Mouse (Mus musculus): ENCODE results near the gene Grifin. TPM values are rescaled to one million over a fixed set of nuclear protein-coding genes. Genes with fewer than 3 reads are reported as not detected.

Gene Grifin
- under 1 TPM in 1 of 2 experiments, not detected in 1; 0.61 TPM for total RNA-seq (2023)

DNA sequence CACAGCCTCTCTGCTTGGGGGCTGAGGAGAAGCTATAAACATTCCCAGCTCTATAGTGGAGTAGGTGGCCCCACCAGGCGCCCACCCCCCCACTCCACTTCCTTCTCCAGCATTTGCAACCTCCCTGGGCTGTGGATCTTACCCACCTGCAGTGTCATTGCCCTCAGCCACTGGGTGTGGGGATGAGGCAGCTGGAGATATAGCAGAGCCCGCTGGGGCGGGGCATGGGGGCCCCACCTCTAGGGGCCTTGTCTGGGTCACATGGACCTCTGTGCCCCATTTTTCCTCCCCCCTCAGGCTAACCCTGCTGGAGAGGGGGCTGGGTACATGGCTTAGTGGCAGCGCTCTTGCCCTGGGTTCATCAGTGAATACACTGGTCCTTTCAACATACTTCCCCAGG lies at the start of gene Grifin:
Gene Grifin (minus strand): TSS at position 176 of the 400 bp plus-strand sequence.

DNA sequence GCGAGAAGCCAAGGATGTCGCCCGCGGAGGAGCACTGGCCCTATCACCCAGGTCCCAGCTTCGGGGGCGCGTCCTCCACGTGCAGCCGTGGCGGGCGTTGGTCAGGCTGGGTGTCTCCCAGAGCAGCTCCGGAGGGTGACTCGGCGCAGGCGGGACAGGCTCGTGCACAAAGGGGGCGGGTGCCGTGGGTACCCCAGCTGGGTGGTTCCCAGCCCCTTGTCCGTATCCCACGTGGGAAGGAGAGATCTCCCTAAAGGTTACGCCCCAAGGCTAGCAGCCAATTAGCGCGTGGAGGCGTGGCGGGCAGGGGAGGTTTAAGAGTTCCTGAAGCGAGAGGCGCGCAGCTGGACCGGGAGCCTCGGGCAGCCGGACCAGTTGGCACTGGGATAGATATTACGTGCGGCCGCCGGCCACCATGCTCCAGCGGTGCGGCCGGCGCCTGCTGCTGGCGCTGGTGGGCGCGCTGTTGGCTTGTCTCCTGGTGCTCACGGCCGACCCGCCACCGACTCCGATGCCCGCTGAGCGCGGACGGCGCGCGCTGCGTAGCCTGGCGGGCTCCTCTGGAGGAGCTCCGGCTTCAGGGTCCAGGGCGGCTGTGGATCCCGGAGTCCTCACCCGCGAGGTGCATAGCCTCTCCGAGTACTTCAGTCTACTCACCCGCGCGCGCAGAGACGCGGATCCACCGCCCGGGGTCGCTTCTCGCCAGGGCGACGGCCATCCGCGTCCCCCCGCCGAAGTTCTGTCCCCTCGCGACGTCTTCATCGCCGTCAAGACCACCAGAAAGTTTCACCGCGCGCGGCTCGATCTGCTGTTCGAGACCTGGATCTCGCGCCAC lies 42.3 kb upstream of the Grifin start, which contains the start of gene Lfng:
Gene Lfng (plus strand): TSS at position 320 of the 835 bp plus-strand sequence.

Other genes starting within 250 kb of the Grifin start
- gene Mad1l1, start 243.5 kb downstream of the Grifin start, total RNA-seq (2023): 10 to 100 TPM; 33.4 to 34.3 TPM
- 10 to 100 TPM in 1 of 2 experiments, 1 to 10 TPM in 1; 6.6 to 10.9 TPM for gene Nudt1, start 243.4 kb downstream of the Grifin start, total RNA-seq (2023)
- gene Mrm2, start 233.2 kb downstream of the Grifin start, total RNA-seq (2023): 1 to 10 TPM; 2.9 to 3.1 TPM
- 10 to 100 TPM in 1 of 2 experiments, 1 to 10 TPM in 1; 8.5 to 16.2 TPM for gene Snx8, start 175.8 kb downstream of the Grifin start, total RNA-seq (2023)
- 10 to 100 TPM; 74.2 to 74.8 TPM for gene Eif3b, start 145.7 kb downstream of the Grifin start, total RNA-seq (2023)
- not detected for gene Gm4869, start 119.4 kb downstream of the Grifin start, total RNA-seq (2023)
- 100 to 1,000 TPM; 118 to 121 TPM for gene Chst12, start 59.5 kb downstream of the Grifin start, total RNA-seq (2023)
- gene Lfng, start 42.2 kb upstream of the Grifin start, total RNA-seq (2023): 10 to 100 TPM; 32.3 to 39.6 TPM
- 10 to 100 TPM; 88.4 to 92.5 TPM for gene Ttyh3, start 84.0 kb upstream of the Grifin start, total RNA-seq (2023)
- gene Iqce, start 137.3 kb upstream of the Grifin start, total RNA-seq (2023): 10 to 100 TPM in 1 of 2 experiments, 1 to 10 TPM in 1; 9.9 to 15.5 TPM
- gene Brat1, start 139.9 kb upstream of the Grifin start, total RNA-seq (2023): 10 to 100 TPM; 15.7 to 16.0 TPM
- gene Amz1, start 159.1 kb upstream of the Grifin start, total RNA-seq (2023): 1 to 10 TPM; 3.5 to 4.2 TPM

Measured in neutrophil, adult 83 days (primary cell).